Mouse (Mus musculus): ENCODE measurements around the gene Dus3l. TPM values are rescaled to one million over a fixed set of nuclear protein-coding genes. Genes with fewer than 3 reads are reported as not detected.
A peak's percentile ranks its signal among the peaks of the same experiment; 100 is the strongest.

The Dus3l gene
- polyA plus RNA-seq, 1 experiment from 2014 or later = 42.3 TPM

- H3K36me3 ChIP-seq (ENCODE audit: insufficient read depth) = no peaks in the 10 kb centered on the region
- H3K27me3 ChIP-seq (ENCODE audit: insufficient read depth, low read length) = no peaks in the 10 kb centered on the region
- no peaks in the 10 kb centered on the region for H3K9me3 ChIP-seq (ENCODE audit: low read depth, low read length)
- H3K4me1 ChIP-seq (ENCODE audit: insufficient read depth) = peaks cover 15% of the 10 kb centered on the region
- TF ChIP-seq CTCF (IDR thresholded peaks at IDR 0.05; ENCODE audit: low read depth) = no peak
- no peak overlapping the region for H3K9ac ChIP-seq
- H3K27ac ChIP-seq (ENCODE audit: low read depth) = no peak overlapping the region; the same call in 1 of the 2 replicates
- H3K4me2 ChIP-seq = 0 out of 2 replicates have a peak overlapping the region, but pooled peaks have one; percentile 10
- no peak overlapping the region for H3K4me3 ChIP-seq (ENCODE audit: low read depth, low read length)
- peak; percentile 72 for ATAC-seq (ENCODE audit: insufficient read depth)
- WGBS = 4% methylated on average over 3 of the region's 3 CpGs
- peak; percentile 96 for DNase-seq
Observed at GRCm38 (mm10) chr17:56810245-56810644, 45.7 kb downstream of the Dus3l start.

DNA sequence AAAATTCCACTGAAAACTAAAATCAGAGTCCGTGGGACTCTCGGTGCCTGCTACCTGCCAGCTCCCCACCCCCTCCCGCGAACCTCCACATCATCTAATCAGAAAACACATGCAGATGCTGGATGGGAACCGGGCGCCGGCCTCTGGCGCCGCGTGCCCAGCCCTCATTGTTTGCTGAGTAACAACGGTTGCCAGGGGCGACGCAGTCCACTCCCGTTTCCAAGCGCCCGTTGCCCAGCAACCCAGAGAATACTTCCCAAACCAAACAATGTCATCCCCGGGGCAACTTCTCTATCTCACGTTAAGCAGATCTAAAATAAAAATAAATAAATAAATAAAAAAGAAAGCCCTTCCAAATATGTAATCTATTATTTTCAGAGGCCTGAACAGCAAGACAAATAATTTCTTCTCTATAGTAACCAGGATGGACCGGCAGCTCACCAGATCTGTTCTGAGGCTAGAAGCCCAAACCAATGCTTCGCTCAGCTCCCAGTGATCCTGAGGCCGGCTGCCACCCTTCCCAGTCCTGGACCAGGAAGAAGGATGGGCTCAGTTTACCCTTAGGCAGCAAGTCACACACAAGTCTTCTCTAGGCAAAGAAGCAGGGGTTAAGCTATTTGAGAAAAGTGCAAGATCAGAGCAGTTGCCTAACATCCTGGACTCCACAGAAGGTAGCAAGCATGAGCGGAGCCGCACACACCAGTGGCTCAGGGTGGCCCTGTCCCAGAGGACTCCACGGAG, 49.9 kb downstream of the Dus3l start:
- 13% methylated on average over 24 of the region's 24 CpGs for WGBS
- H3K27ac ChIP-seq (ENCODE audit: low read depth) = no peak overlapping the region
- peaks cover 15% of the 10 kb centered on the region for H3K4me1 ChIP-seq (ENCODE audit: insufficient read depth)
- H3K9ac ChIP-seq = no peak overlapping the region
- H3K9me3 ChIP-seq (ENCODE audit: low read depth, low read length) = no peaks in the 10 kb centered on the region
- ATAC-seq (ENCODE audit: insufficient read depth) (peak; percentile 42; the same call in 1 of the 2 replicates), DNase-seq (peak; percentile 86)
- no peaks in the 10 kb centered on the region for H3K27me3 ChIP-seq (ENCODE audit: insufficient read depth, low read length)
- no peak for TF ChIP-seq CTCF (IDR thresholded peaks at IDR 0.05; ENCODE audit: low read depth)
- H3K4me3 ChIP-seq (ENCODE audit: low read depth, low read length) = no peak overlapping the region
- H3K36me3 ChIP-seq (ENCODE audit: insufficient read depth) = no peaks in the 10 kb centered on the region
- H3K4me2 ChIP-seq = no peak overlapping the region

GRCm38 (mm10) chr17:56815057-56815345, 50.4 kb downstream of the Dus3l start:
- Histone ChIP-seq H3K4me1 (ENCODE audit: insufficient read depth) (peaks cover 10% of the 10 kb centered on the region), H3K9ac (no peak overlapping the region), H3K27me3 (ENCODE audit: insufficient read depth, low read length) (no peaks in the 10 kb centered on the region), H3K9me3 (ENCODE audit: low read depth, low read length) (no peaks in the 10 kb centered on the region), H3K4me3 (ENCODE audit: low read depth, low read length) (no peak overlapping the region), H3K36me3 (ENCODE audit: insufficient read depth) (no peaks in the 10 kb centered on the region), H3K27ac (ENCODE audit: low read depth) (no peak overlapping the region), H3K4me2 (no peak overlapping the region)
- 79% methylated on average over 3 of the region's 3 CpGs for WGBS
- TF ChIP-seq CTCF (IDR thresholded peaks at IDR 0.05; ENCODE audit: low read depth) = no peak
- no peak for ATAC-seq (ENCODE audit: insufficient read depth)
- no peak for DNase-seq

DNA sequence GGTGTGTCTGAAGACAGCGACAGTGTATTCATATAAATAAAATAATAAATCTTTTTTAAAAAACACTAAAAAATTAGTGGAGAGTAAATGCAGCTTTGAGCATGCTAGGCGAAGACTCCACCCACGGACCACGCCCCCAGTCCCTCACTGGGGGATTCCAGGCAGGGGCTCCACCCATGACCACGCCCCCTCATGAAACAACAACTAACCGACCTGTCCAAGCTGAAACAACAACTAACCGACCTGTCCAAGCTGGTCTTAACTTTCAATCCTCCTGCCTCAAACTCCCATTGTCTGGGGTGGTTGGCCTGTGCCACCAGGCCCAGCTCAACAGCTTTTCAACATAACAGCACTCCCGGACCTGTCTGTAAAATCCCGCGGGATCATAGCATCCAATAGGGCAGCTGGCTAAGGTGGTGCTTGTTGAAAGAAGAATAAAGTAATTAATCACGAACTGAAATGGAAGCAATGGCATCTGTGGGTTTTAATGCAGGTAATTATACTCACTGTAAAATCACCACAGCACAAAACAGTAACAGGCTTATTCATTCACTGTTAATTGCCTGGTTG, 53.6 kb downstream of the Dus3l start:
- Histone ChIP-seq H3K4me3 (ENCODE audit: low read depth, low read length) (no peak overlapping the region), H3K4me2 (no peak overlapping the region), H3K9me3 (ENCODE audit: low read depth, low read length) (no peaks in the 10 kb centered on the region), H3K36me3 (ENCODE audit: insufficient read depth) (no peaks in the 10 kb centered on the region), H3K27ac (ENCODE audit: low read depth) (no peak overlapping the region), H3K9ac (no peak overlapping the region), H3K27me3 (ENCODE audit: insufficient read depth, low read length) (no peaks in the 10 kb centered on the region), H3K4me1 (ENCODE audit: insufficient read depth) (no peaks in the 10 kb centered on the region)
- WGBS = 36% methylated on average over 11 of the region's 11 CpGs
- TF ChIP-seq CTCF (IDR thresholded peaks at IDR 0.05; ENCODE audit: low read depth) = no peak
- ATAC-seq (ENCODE audit: insufficient read depth) (no peak), DNase-seq (no peak)

DNA sequence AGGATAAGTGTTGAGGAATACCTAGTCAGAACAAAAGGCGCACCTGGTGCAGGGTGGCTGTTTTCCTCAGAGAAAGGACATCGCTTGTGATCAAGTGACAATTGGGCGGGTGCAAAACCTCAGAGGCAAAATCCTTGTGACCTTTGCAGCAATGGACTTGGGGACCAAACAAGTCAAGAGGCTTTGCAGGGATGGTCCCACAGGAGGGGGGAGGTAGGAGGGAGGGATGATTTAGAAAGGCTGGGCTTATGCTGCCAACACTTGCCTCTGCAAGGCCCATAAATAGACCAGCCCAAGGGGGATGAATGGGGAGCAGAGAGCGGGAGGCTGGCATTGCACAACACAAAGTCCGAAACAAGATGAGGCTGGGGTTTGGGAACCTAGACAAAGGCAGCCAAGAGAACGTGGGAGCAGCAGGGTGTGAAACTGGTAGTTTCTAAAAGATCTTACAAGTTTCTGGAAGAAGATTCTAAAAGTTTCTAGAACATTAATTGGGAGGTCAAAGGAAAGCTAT, 54.5 kb downstream of the Dus3l start:
- Histone ChIP-seq H3K27me3 (ENCODE audit: insufficient read depth, low read length) (no peaks in the 10 kb centered on the region), H3K27ac (ENCODE audit: low read depth) (no peak overlapping the region), H3K4me2 (no peak overlapping the region), H3K4me3 (ENCODE audit: low read depth, low read length) (no peak overlapping the region), H3K9me3 (ENCODE audit: low read depth, low read length) (no peaks in the 10 kb centered on the region), H3K36me3 (ENCODE audit: insufficient read depth) (no peaks in the 10 kb centered on the region), H3K4me1 (ENCODE audit: insufficient read depth) (no peaks in the 10 kb centered on the region), H3K9ac (no peak overlapping the region)
- no peak for TF ChIP-seq CTCF (IDR thresholded peaks at IDR 0.05; ENCODE audit: low read depth)
- no peak for DNase-seq
- ATAC-seq (ENCODE audit: insufficient read depth) = no peak
- whole genome bisulfite sequencing = 68% methylated on average over 6 of the region's 6 CpGs

Other genes starting within 250 kb of the Dus3l start
- 1.4 and 1.6 TPM in 2 replicates for gene Gm20219, start 210.4 kb upstream of the Dus3l start, polyA plus RNA-seq (2014; fragmentation: Nextera tagmentation; extraction: Ambion mirVana)
- gene Safb2, start 180.2 kb upstream of the Dus3l start, polyA plus RNA-seq (2014; fragmentation: Nextera tagmentation; extraction: Ambion mirVana) = 63.1 and 69.4 TPM in 2 replicates
- gene Safb, start 179.9 kb upstream of the Dus3l start, polyA plus RNA-seq (2014; fragmentation: Nextera tagmentation; extraction: Ambion mirVana) = 83.1 and 87.9 TPM in 2 replicates
- gene 2410015M20Rik, start 155.0 kb upstream of the Dus3l start, polyA plus RNA-seq (2014; fragmentation: Nextera tagmentation; extraction: Ambion mirVana) = 198 and 201 TPM in 2 replicates
- 2,014 and 2,172 TPM in 2 replicates for gene Rpl36, start 151.3 kb upstream of the Dus3l start, polyA plus RNA-seq (2014; fragmentation: Nextera tagmentation; extraction: Ambion mirVana)
- gene Lonp1, start 137.9 kb upstream of the Dus3l start, polyA plus RNA-seq (2014; fragmentation: Nextera tagmentation; extraction: Ambion mirVana) = 55.1 and 63.1 TPM in 2 replicates
- gene Catsperd, start 136.6 kb upstream of the Dus3l start, polyA plus RNA-seq (2014; fragmentation: Nextera tagmentation; extraction: Ambion mirVana) = 0.57 and 0.76 TPM in 2 replicates
- 93.8 and 105 TPM in 2 replicates for gene Ranbp3, start 91.5 kb upstream of the Dus3l start, polyA plus RNA-seq (2014; fragmentation: Nextera tagmentation; extraction: Ambion mirVana)
- 449 and 463 TPM in 2 replicates for gene Ndufa11, start 47.0 kb upstream of the Dus3l start, polyA plus RNA-seq (2014; fragmentation: Nextera tagmentation; extraction: Ambion mirVana)
- gene Vmac, start 46.7 kb upstream of the Dus3l start, polyA plus RNA-seq (2014; fragmentation: Nextera tagmentation; extraction: Ambion mirVana) = 18.5 and 19.6 TPM in 2 replicates
- 9.5 and 12.1 TPM in 2 replicates for gene Nrtn, start 7.2 kb upstream of the Dus3l start, polyA plus RNA-seq (2014; fragmentation: Nextera tagmentation; extraction: Ambion mirVana)
- 1.2 and 1.4 TPM in 2 replicates for gene Prr22, start 5.5 kb downstream of the Dus3l start, polyA plus RNA-seq (2014; fragmentation: Nextera tagmentation; extraction: Ambion mirVana)
- gene Rfx2, start 66.3 kb downstream of the Dus3l start, polyA plus RNA-seq (2014; fragmentation: Nextera tagmentation; extraction: Ambion mirVana) = 4.3 and 4.8 TPM in 2 replicates
- not detected in 2 replicates for gene Acsbg2, start 109.7 kb downstream of the Dus3l start, polyA plus RNA-seq (2014; fragmentation: Nextera tagmentation; extraction: Ambion mirVana)
- gene 1700061G19Rik, start 110.7 kb downstream of the Dus3l start, polyA plus RNA-seq (2014; fragmentation: Nextera tagmentation; extraction: Ambion mirVana) = 0.34 and 0.45 TPM in 2 replicates
- 31.4 and 39.3 TPM in 2 replicates for gene Mllt1, start 170.7 kb downstream of the Dus3l start, polyA plus RNA-seq (2014; fragmentation: Nextera tagmentation; extraction: Ambion mirVana)
- not detected in 2 replicates for gene Acer1, start 217.4 kb downstream of the Dus3l start, polyA plus RNA-seq (2014; fragmentation: Nextera tagmentation; extraction: Ambion mirVana)
- 146 and 158 TPM in 2 replicates for gene Clpp, start 225.5 kb downstream of the Dus3l start, polyA plus RNA-seq (2014; fragmentation: Nextera tagmentation; extraction: Ambion mirVana)
- 39.0 and 39.8 TPM in 2 replicates for gene Alkbh7, start 232.6 kb downstream of the Dus3l start, polyA plus RNA-seq (2014; fragmentation: Nextera tagmentation; extraction: Ambion mirVana)
- 0.46 and 1.0 TPM in 2 replicates for gene Pspn, start 235.3 kb downstream of the Dus3l start, polyA plus RNA-seq (2014; fragmentation: Nextera tagmentation; extraction: Ambion mirVana)
- 53.2 and 60.2 TPM in 2 replicates for gene Gtf2f1, start 246.5 kb downstream of the Dus3l start, polyA plus RNA-seq (2014; fragmentation: Nextera tagmentation; extraction: Ambion mirVana)
- gene Gm17949, start 246.7 kb downstream of the Dus3l start, polyA plus RNA-seq (2014; fragmentation: Nextera tagmentation; extraction: Ambion mirVana) = 0.16 TPM in 1 of 2 replicates, not detected in the other

All from lung, embryonic 14.5 days (tissue).